Mouse (Mus musculus): ENCODE measurements around the gene Cep250. TPM values are rescaled to one million over a fixed set of nuclear protein-coding genes. Genes with fewer than 3 reads are reported as not detected.
A peak's percentile ranks its signal among the peaks of the same experiment; 100 is the strongest.

Gene Cep250
- polyA plus RNA-seq, 1 experiment from 2014 or later: 30.5 TPM

DNA sequence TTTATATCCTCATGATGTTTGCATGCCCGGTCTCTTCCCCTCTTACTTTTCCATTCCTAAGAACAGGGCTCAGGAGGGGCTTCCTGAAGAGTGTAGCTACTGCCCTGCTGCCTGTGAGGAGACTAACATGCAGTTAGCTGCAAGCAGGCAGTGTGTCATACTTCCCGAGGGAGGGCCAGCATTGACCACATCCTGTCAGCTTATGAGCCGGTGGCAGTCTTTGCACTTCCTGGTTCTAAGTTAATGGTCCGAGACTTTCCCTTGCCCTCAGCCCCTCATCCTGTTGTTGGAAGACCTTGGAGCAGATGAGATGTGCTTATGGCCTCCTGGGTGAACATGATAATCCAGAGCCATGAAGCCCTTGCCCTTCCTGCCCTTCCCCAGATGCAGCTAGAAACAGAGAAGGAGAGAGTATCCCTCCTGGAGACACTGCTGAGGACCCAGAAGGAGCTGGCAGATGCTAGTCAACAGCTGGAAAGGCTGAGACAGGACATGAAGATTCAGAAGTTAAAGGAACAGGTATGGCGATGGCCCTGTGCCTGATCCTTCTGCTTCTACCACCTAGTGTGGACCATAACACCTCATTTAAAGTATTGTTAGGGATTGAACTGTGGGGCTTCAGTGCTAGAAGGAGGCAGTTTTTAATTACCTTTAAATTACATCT is 23.2 kb downstream of the Cep250 start:
- Histone ChIP-seq H3K4me3 (replicated peaks) (no peak overlapping the region), H3K4me2 (no peak overlapping the region), H3K4me1 (no peaks in the 10 kb centered on the region), H3K27ac (no peak overlapping the region), H3K36me3 (replicated peaks) (peaks cover 94% of the 10 kb centered on the region), H3K27me3 (no peaks in the 10 kb centered on the region), H3K9me3 (no peaks in the 10 kb centered on the region), H3K9ac (no peak overlapping the region)
- 93% methylated on average over 5 of the region's 5 CpGs for WGBS
- ATAC-seq (ENCODE audit: low FRiP score): no peak

DNA sequence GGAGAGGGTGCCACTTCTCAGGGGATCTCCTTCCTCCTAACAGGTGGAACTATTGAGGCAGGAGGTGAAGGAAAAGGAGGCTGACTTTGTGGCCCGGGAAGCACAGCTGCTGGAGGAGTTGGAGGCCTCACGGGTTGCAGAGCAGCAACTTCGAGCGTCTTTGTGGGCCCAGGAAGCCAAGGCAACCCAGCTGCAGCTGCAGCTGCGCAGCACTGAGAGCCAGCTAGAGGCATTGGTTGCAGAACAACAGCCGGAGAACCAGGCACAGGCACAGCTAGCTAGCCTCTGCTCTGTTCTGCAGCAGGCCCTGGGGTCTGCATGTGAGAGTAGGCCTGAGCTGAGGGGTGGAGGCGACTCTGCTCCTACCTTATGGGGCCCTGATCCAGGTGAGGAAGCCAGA is 29.5 kb downstream of the Cep250 start:
- Histone ChIP-seq H3K9ac (no peak overlapping the region), H3K4me2 (no peak overlapping the region), H3K9me3 (no peaks in the 10 kb centered on the region), H3K36me3 (replicated peaks) (peaks cover 99% of the 10 kb centered on the region), H3K4me1 (no peaks in the 10 kb centered on the region), H3K4me3 (replicated peaks) (no peak overlapping the region), H3K27me3 (no peaks in the 10 kb centered on the region), H3K27ac (no peak overlapping the region)
- WGBS: 93% methylated on average over 7 of the region's 7 CpGs
- no peak for ATAC-seq (ENCODE audit: low FRiP score)

DNA sequence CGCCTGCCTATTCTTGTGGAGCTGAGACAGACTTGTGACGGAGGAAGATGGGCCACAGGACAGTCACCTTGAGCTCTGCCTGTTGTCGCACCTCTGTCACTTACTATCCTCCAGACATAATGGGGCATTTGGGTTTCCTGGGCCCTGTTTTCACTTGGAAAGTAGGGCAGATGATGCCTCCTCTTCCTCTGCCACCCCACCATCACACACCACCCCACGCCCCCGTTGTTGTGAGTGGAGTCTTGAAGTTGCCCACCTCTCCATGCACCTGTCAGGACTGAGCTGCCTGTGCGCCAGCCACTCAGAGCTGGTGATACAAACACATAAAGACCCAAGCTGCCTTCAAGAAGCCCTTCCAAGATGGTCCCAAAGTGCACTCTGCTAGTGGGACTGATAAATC is 30.9 kb downstream of the Cep250 start:
- no peak overlapping the region for H3K4me2 ChIP-seq
- no peak overlapping the region for H3K27ac ChIP-seq
- H3K36me3 ChIP-seq (replicated peaks): peaks cover 99% of the 10 kb centered on the region
- no peaks in the 10 kb centered on the region for H3K9me3 ChIP-seq
- H3K4me1 ChIP-seq: no peaks in the 10 kb centered on the region
- no peaks in the 10 kb centered on the region for H3K27me3 ChIP-seq
- H3K4me3 ChIP-seq (replicated peaks): no peak overlapping the region
- no peak for ATAC-seq (ENCODE audit: low FRiP score)
- no peak overlapping the region for H3K9ac ChIP-seq
- WGBS: 97% methylated on average over 6 of the region's 6 CpGs

DNA sequence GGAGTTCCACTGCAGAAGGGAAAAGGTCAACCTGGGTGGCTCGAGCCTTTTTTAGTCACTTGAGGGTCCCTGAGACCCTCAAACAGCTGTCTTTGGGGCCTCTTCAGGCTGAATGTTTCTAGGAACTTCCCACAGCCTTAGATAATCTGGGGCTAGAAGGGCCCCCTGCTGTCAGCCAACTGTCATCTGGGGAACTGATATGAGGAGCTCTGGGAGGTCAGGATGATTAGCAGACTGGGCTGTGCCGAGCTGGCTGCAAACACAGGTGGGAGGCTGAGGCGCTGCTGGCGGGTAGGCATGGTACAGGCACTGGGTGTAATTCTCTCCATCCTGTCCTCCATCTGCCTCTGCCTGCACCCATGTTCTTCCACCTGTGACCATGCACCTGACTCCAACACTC is 32.8 kb downstream of the Cep250 start:
- H3K36me3 ChIP-seq (replicated peaks): peaks cover 99% of the 10 kb centered on the region
- H3K9me3 ChIP-seq: no peaks in the 10 kb centered on the region
- no peak overlapping the region for H3K4me2 ChIP-seq
- H3K4me1 ChIP-seq: no peaks in the 10 kb centered on the region
- no peak overlapping the region for H3K9ac ChIP-seq
- H3K27ac ChIP-seq: no peak overlapping the region
- no peak for ATAC-seq (ENCODE audit: low FRiP score)
- no peak overlapping the region for H3K4me3 ChIP-seq (replicated peaks)
- 67% methylated on average over 4 of the region's 4 CpGs for WGBS
- no peaks in the 10 kb centered on the region for H3K27me3 ChIP-seq

DNA sequence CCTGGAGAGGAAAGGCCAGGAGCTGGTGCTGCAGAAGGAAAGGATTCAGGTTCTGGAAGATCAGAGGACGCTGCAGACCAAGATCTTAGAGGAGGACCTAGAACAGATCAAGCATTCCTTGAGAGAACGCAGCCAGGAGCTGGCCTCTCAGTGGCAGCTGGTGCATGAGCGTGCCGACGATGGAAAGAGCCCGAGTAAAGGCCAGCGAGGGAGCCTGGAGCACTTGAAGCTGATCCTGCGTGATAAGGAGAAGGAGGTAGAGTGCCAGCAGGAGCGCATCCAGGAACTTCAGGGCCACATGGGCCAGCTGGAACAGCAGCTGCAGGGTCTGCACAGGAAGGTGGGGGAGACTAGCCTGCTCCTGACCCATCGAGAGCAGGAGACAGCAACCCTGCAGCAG is 34.9 kb downstream of the Cep250 start:
- Histone ChIP-seq H3K27ac (no peak overlapping the region), H3K4me3 (replicated peaks) (no peak overlapping the region), H3K36me3 (replicated peaks) (peaks cover 99% of the 10 kb centered on the region), H3K4me2 (no peak overlapping the region), H3K27me3 (no peaks in the 10 kb centered on the region), H3K4me1 (no peaks in the 10 kb centered on the region), H3K9me3 (no peaks in the 10 kb centered on the region), H3K9ac (no peak overlapping the region)
- WGBS: 97% methylated on average over 10 of the region's 10 CpGs
- no peak for ATAC-seq (ENCODE audit: low FRiP score)

DNA sequence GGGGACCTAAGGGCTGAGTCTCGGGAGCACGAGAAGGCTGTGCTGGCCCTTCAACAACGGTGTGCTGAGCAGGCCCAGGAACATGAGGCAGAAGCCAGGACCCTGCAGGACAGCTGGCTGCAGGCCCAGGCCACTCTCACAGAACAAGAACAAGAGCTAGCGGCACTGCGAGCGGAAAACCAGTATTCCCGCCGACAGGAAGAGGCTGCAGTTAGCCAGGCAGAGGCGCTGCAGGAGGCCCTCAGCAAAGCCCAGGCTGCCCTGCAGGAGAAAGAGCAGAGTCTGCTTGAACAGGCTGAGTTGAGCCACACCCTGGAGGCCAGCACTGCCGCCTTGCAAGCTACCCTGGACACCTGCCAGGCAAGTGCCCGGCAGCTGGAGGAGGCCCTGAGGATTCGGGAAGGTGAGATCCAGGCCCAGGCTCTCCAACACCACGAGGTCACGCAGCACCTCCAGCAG is 35.6 kb downstream of the Cep250 start:
- no peak overlapping the region for H3K4me3 ChIP-seq (replicated peaks)
- no peak overlapping the region for H3K27ac ChIP-seq
- H3K9me3 ChIP-seq: no peaks in the 10 kb centered on the region
- no peak overlapping the region for H3K4me2 ChIP-seq
- H3K36me3 ChIP-seq (replicated peaks): peaks cover 99% of the 10 kb centered on the region
- H3K9ac ChIP-seq: no peak overlapping the region
- 88% methylated on average over 14 of the region's 14 CpGs for WGBS
- ATAC-seq (ENCODE audit: low FRiP score): no peak
- no peaks in the 10 kb centered on the region for H3K4me1 ChIP-seq
- no peaks in the 10 kb centered on the region for H3K27me3 ChIP-seq

DNA sequence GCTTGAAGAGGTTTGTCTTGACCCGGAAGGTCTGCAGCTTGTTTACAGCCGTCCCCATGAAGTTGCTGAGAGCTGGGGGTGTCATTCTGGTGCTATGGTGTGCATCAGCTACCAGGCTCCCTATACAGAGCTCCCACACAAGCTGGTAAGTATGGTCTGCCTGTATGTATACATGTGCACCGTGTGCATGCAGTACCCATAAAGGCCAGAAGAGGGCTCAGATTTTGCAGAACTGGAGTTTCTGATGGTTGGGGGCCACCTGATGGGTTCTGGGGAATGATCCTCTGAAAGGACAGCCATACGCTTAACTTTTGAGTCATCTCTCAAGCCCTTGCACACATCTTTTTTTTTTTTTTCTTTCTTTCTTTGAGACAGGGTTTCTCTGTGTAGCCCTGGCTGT is 49.1 kb downstream of the Cep250 start:
- no peaks in the 10 kb centered on the region for H3K27me3 ChIP-seq
- no peak overlapping the region for H3K4me2 ChIP-seq
- H3K4me1 ChIP-seq: peaks cover 10% of the 10 kb centered on the region
- H3K4me3 ChIP-seq (replicated peaks): no peak overlapping the region
- ATAC-seq (ENCODE audit: low FRiP score): no peak
- H3K27ac ChIP-seq: no peak overlapping the region
- peaks cover 17% of the 10 kb centered on the region for H3K36me3 ChIP-seq (replicated peaks)
- H3K9ac ChIP-seq: no peak overlapping the region
- WGBS: 88% methylated on average over 4 of the region's 4 CpGs
- H3K9me3 ChIP-seq: peaks cover 6% of the 10 kb centered on the region; the same call in 1 of the 2 replicates

DNA sequence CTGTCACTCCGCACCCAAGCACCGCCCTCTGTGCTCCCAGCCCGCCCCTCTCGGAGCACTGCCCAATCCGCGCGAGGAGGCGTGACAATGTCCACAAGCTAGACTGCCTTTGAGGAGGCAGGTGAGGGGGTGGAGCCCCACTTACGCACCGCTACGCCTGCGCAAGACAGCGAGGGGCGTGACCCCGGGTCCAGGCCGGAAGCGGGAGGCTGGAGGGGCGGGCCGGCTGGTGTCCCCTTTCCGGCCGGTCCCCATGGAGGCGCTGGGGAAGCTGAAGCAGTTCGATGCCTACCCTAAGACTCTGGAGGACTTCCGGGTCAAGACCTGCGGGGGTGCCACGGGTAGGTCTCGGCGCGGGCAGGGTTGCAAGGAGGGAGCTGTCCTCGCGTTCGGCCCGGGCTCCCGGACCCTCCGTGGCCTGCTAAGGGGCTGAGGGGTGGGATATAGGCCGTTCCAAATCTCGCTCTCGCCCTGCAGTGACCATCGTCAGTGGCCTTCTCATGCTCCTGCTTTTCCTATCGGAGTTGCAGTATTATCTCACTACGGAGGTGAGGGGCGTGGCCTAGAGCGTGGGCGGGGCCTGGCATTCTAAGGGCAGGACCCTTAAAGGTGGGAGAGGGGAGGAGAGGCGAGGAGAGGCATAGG is 51.8 kb downstream of the Cep250 start, which contains the start of the genes 6430550D23Rik and Ergic3:
6430550D23Rik (minus strand) TSS at position 90 of the 645 bp plus-strand sequence.
Ergic3 (plus strand) TSS at position 158 of the 645 bp plus-strand sequence.
- peak; percentile 99 for ATAC-seq (ENCODE audit: low FRiP score)
- H3K4me2 ChIP-seq: peak within 1 kb of the TSS; percentile 74
- H3K9me3 ChIP-seq: peaks cover 6% of the 10 kb centered on the region; the same call in 1 of the 2 replicates
- H3K9ac ChIP-seq: peak within 1 kb of the TSS; percentile 74
- H3K27me3 ChIP-seq: no peaks in the 10 kb centered on the region
- WGBS: under 1% methylated on average over 44 of the region's 45 CpGs
- H3K4me3 ChIP-seq (replicated peaks): peak within 1 kb of the TSS; percentile 77
- peak within 1 kb of the TSS; percentile 76 for H3K27ac ChIP-seq
- H3K4me1 ChIP-seq: peaks cover 10% of the 10 kb centered on the region
- H3K36me3 ChIP-seq (replicated peaks): peaks cover 34% of the 10 kb centered on the region

DNA sequence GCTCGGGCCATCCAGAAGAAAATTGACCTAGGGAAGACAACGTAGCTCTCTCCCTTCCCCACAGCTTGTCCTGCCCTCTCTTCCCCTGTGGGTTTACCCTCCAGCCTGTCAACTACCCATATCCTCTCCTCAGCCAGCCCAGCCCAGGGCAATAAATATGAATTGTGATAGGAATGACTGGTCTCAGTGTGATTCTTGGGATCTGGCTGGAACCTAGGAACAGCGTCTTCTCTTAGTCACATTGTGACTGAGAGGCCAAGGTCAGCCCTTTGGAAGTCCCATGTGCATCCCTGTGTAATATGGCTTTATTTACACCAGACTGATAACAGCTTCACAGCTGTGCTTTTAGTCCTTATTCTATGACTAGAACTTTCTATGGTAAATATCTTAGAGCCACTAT is 61.8 kb downstream of the Cep250 start:
- 84% methylated on average over 3 of the region's 3 CpGs for WGBS
- Histone ChIP-seq H3K9ac (no peak overlapping the region), H3K4me1 (no peaks in the 10 kb centered on the region), H3K36me3 (replicated peaks) (peaks cover 71% of the 10 kb centered on the region), H3K4me3 (replicated peaks) (no peak overlapping the region), H3K9me3 (no peaks in the 10 kb centered on the region), H3K27ac (no peak overlapping the region), H3K27me3 (no peaks in the 10 kb centered on the region), H3K4me2 (no peak overlapping the region)
- no peak for ATAC-seq (ENCODE audit: low FRiP score)

DNA sequence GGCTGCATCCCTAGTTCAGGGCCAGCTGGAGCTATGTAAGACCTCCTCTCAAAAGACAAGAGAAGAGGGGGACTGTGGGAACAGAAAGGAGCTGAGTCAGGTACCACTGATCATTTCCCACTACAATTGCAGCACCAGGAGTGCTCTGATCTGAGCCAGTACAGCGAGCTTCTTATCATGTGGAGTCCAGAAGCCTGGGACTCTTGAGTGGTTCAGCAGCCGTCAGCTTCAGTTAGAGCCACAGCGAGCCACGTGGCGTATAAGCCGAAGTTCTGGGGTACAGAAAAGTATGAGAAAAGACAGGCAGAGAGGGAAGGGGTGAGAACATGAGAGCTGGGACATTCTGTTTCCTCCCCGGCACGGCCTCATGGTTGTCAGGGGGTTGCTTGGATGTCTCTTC is 65.0 kb downstream of the Cep250 start:
- no peak for ATAC-seq (ENCODE audit: low FRiP score)
- Histone ChIP-seq H3K27ac (no peak overlapping the region), H3K9me3 (no peaks in the 10 kb centered on the region), H3K4me1 (no peaks in the 10 kb centered on the region), H3K27me3 (no peaks in the 10 kb centered on the region), H3K36me3 (replicated peaks) (peaks cover 40% of the 10 kb centered on the region), H3K4me3 (replicated peaks) (no peak overlapping the region), H3K4me2 (no peak overlapping the region), H3K9ac (no peak overlapping the region)
- WGBS: 94% methylated on average over 8 of the region's 8 CpGs

DNA sequence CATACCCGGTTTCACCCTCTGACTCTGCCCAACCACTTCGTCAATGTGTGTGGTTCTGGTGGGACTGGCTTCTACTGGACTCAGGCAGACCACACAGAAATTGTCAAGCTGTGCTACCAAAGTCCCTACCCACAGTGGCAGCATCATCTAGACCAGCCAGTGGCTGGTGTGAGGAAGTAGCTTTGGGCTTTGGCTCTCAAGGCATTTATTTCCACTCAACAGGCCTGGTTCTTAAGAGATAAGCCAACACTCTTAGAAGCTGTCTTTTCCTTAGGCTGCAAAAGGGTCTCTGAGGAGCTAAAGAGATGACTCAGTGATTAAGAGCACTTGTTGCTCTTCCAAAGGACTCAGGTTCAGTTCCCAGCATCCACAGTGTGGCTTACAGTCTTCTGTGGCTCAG is 65.5 kb downstream of the Cep250 start:
- H3K36me3 ChIP-seq (replicated peaks): peaks cover 34% of the 10 kb centered on the region
- H3K9me3 ChIP-seq: no peaks in the 10 kb centered on the region
- H3K9ac ChIP-seq: no peak overlapping the region
- no peak overlapping the region for H3K4me2 ChIP-seq
- no peak overlapping the region for H3K4me3 ChIP-seq (replicated peaks)
- no peaks in the 10 kb centered on the region for H3K4me1 ChIP-seq
- H3K27me3 ChIP-seq: no peaks in the 10 kb centered on the region
- 79% methylated on average over 2 of the region's 2 CpGs for WGBS
- no peak for ATAC-seq (ENCODE audit: low FRiP score)
- no peak overlapping the region for H3K27ac ChIP-seq

DNA sequence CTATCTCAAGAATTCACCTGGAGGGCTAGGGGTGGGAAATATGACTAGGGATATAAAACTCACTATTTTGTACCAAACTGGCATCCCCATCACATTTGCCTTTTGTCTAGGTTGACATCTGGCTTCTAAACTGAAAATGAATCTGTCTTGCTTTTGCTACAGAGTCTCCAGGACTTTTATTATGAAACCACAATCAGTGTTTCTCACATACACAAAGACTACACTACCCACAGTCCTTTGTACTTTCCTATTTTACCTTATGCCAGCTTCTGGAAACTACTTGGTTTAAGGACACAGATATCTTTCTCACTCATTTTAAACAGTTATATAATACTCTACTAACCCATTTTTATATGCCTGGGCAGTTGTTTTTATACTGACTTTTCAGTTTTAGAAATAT is 69.2 kb downstream of the Cep250 start:
- ATAC-seq (ENCODE audit: low FRiP score): no peak
- Histone ChIP-seq H3K4me3 (replicated peaks) (no peak overlapping the region), H3K9me3 (no peaks in the 10 kb centered on the region)

DNA sequence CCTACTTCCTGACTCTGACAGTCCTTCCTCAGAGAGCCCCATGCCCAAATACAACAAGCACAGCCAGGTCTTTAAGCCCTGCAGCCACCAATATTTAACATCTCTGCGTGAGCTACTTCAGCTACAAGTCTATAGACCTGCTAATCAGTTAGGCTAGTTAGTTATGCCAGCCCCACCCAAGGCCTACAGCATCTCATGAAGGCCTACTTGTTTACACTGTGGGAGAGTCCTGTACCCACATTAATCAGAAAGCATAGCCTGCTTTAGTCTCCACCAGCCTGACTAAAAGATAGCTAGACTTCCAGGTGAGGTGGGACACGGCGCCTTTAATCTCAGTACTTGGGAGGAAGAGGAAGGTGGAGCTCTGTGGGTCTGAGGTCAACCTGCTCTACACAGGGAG is 83.1 kb downstream of the Cep250 start:
- H3K9me3 ChIP-seq: no peaks in the 10 kb centered on the region
- H3K27ac ChIP-seq: no peak overlapping the region
- no peak for ATAC-seq (ENCODE audit: low FRiP score)
- no peak overlapping the region for H3K9ac ChIP-seq
- no peaks in the 10 kb centered on the region for H3K36me3 ChIP-seq (replicated peaks)
- H3K4me2 ChIP-seq: no peak overlapping the region
- 97% methylated on average over 3 of the region's 3 CpGs for WGBS
- H3K4me3 ChIP-seq (replicated peaks): no peak overlapping the region
- no peaks in the 10 kb centered on the region for H3K27me3 ChIP-seq
- H3K4me1 ChIP-seq: no peaks in the 10 kb centered on the region

More for the DNA sequence above, 69.2 kb downstream of the Cep250 start:
- Histone ChIP-seq H3K4me1 (no peaks in the 10 kb centered on the region), H3K9ac (no peak overlapping the region), H3K27ac (no peak overlapping the region), H3K4me2 (no peak overlapping the region), H3K27me3 (no peaks in the 10 kb centered on the region), H3K36me3 (replicated peaks) (0 out of 2 replicates have a peak, but pooled peaks cover under 1% of the 10 kb centered on the region)

Data from forebrain, embryonic 12.5 days (tissue).